Mouse (Mus musculus) G1E-ER4 (cell line): ENCODE measurements at regions not wholly inside any gene's neighbourhood (a gene's known extent, or its start where the extent isn't known, plus 50 kb on each side); places are given as distances from the start of the nearest gene placed in this dataset.

Experiments
- GATA1 ChIP-seq: IDR thresholded peaks from one replicate; pipeline ENCODE4 v1.8.0; 2012; ENCODE audit warnings: low read length, inconsistent platforms

- no peak for TF ChIP-seq GATA1
Observed at GRCm38 (mm10) chr2:45408136-45408535, 290.9 kb upstream of the Zeb2 start.

GRCm38 (mm10) chr2:45389902-45390492, 272.8 kb upstream of the Zeb2 start:
- no peak for TF ChIP-seq GATA1

- TF ChIP-seq GATA1: no peak
Observed at GRCm38 (mm10) chr2:45371268-45371667, 254.1 kb upstream of the Zeb2 start.

- no peak for TF ChIP-seq GATA1
Observed at GRCm38 (mm10) chr2:45370615-45370968, 253.4 kb upstream of the Zeb2 start.

GRCm38 (mm10) chr2:45369914-45370614, 252.9 kb upstream of the Zeb2 start:
- no peak for TF ChIP-seq GATA1

GRCm38 (mm10) chr2:45369432-45369831, 252.2 kb upstream of the Zeb2 start:
- no peak for TF ChIP-seq GATA1

GRCm38 (mm10) chr2:45367436-45368193, 250.4 kb upstream of the Zeb2 start:
- no peak for TF ChIP-seq GATA1

- no peak for TF ChIP-seq GATA1
Observed at GRCm38 (mm10) chr2:45357266-45357665, 240.1 kb upstream of the Zeb2 start.

- TF ChIP-seq GATA1: no peak
Observed at GRCm38 (mm10) chr2:45356558-45357170, 239.5 kb upstream of the Zeb2 start.

GRCm38 (mm10) chr2:45356021-45356420, 238.8 kb upstream of the Zeb2 start:
- no peak for TF ChIP-seq GATA1

- no peak for TF ChIP-seq GATA1
Observed at GRCm38 (mm10) chr2:45351529-45352133, 234.4 kb upstream of the Zeb2 start.

GRCm38 (mm10) chr2:45346358-45346757, 229.2 kb upstream of the Zeb2 start:
- TF ChIP-seq GATA1: no peak

- no peak for TF ChIP-seq GATA1
Observed at GRCm38 (mm10) chr2:45339866-45340265, 222.7 kb upstream of the Zeb2 start.

- TF ChIP-seq GATA1: no peak
Observed at GRCm38 (mm10) chr2:45338809-45339208, 221.6 kb upstream of the Zeb2 start.

GRCm38 (mm10) chr2:45316945-45317565, 199.9 kb upstream of the Zeb2 start:
- TF ChIP-seq GATA1: no peak

GRCm38 (mm10) chr2:45287530-45288009, 170.4 kb upstream of the Zeb2 start:
- no peak for TF ChIP-seq GATA1
